29 mouse cellular contexts compared by ENCODE assay signal in genomic region chr7:110991221-110991494, GRCm38 (mm10). TPM values are rescaled to one million over a fixed set of nuclear protein-coding genes. Genes with fewer than 3 reads are reported as not detected.
DNase-seq lines count a peak whose midpoint lies in the region; ATAC-seq and TF ChIP-seq lines count a peak whose summit lies in the region.
"Had no signal": no experiment of that assay in that cellular context is flagged by ENCODE, and none has a peak within 500 bp of the region (broad histone marks: within the 10 kb centered on the region; RNA-seq: fewer than 3 reads in every experiment).

No protein-coding gene starts in this region.

- peaks cover 31% of the 10 kb centered on the region for H3K4me1 ChIP-seq in kidney, embryonic 16.5 days (ENCODE audit: insufficient read depth, low read length)
- no peaks in the 10 kb centered on the region for H3K4me1 ChIP-seq in midbrain, embryonic 11.5 days (ENCODE audit: control insufficient read depth, insufficient read depth, low read length)
- H3K4me1 ChIP-seq in midbrain, embryonic 16.5 days (ENCODE audit: control insufficient read depth, insufficient read depth, low read length) = no peaks in the 10 kb centered on the region
- H3K4me1 ChIP-seq: forebrain, embryonic 15.5 days had no signal

- DNase-seq in gastrocnemius, adult 2 months = no peak
- no peak for DNase-seq in gastrocnemius, postnatal 14 days
- DNase-seq in kidney, postnatal 10 days = no peak
- peak; percentile 57 for DNase-seq in midbrain, embryonic 11.5 days (ENCODE audit: low spot score, missing footprints)
- DNase-seq in yolk sac, embryonic 10.5 days (ENCODE audit: low spot score) = peak; percentile 48
- DNase-seq in adrenal gland, adult (ENCODE audit: inconsistent age in 2 of 2, low spot score in 1 of 2) = no peak
- DNase-seq: adrenal gland, postnatal 10 days; adrenal gland, postnatal 36 days; B cell, adult 2 months; cerebellum, adult 18-20 months; cerebellum, adult 9-10 months; cerebellum, postnatal 14 days; gastrocnemius, postnatal 10 days; heart, postnatal 14 days; heart, postnatal 4 days had no signal

- peak overlapping the region; percentile 85 for H3K27ac ChIP-seq in gastrocnemius, adult 2 months
- H3K27ac ChIP-seq in kidney, embryonic 16.5 days (ENCODE audit: low read length) = peak overlapping the region; percentile 12; the same call in 1 of the 2 replicates
- H3K27ac ChIP-seq in midbrain, embryonic 11.5 days (ENCODE audit: low read depth, low read length) = no peak overlapping the region
- H3K27ac ChIP-seq in midbrain, embryonic 16.5 days (ENCODE audit: low read length) = no peak overlapping the region
- H3K27ac ChIP-seq: embryonic facial prominence, embryonic 12.5 days; forebrain, embryonic 12.5 days; forebrain, embryonic 15.5 days; heart, embryonic 15.5 days; hindbrain, embryonic 14.5 days; hindbrain, postnatal 0 days had no signal

- no peaks in the 10 kb centered on the region for H3K9me3 ChIP-seq in kidney, embryonic 16.5 days (ENCODE audit: low read length)
- H3K9me3 ChIP-seq in midbrain, embryonic 11.5 days (ENCODE audit: control insufficient read depth, low read length) = no peaks in the 10 kb centered on the region
- H3K9me3 ChIP-seq in midbrain, embryonic 16.5 days (replicated peaks; ENCODE audit: control insufficient read depth, low read length, poor library complexity, severe bottlenecking) = no peaks in the 10 kb centered on the region
- H3K9me3 ChIP-seq: embryonic facial prominence, embryonic 12.5 days; forebrain, embryonic 12.5 days; forebrain, embryonic 15.5 days; G1E; heart, embryonic 12.5 days; heart, embryonic 15.5 days had no signal

- H3K36me3 ChIP-seq in kidney, embryonic 16.5 days (ENCODE audit: insufficient read depth, low read length) = no peaks in the 10 kb centered on the region
- H3K36me3 ChIP-seq in midbrain, embryonic 11.5 days (ENCODE audit: control insufficient read depth, insufficient read depth, low read length) = no peaks in the 10 kb centered on the region
- no peaks in the 10 kb centered on the region for H3K36me3 ChIP-seq in midbrain, embryonic 16.5 days (ENCODE audit: control insufficient read depth, insufficient read depth, low read length)
- H3K36me3 ChIP-seq: embryonic facial prominence, embryonic 12.5 days; forebrain, embryonic 12.5 days; forebrain, embryonic 15.5 days; G1E; heart, embryonic 12.5 days; heart, embryonic 15.5 days had no signal

- H3K9ac ChIP-seq in kidney, embryonic 16.5 days (replicated peaks; ENCODE audit: low read length) = no peak overlapping the region
- H3K9ac ChIP-seq in midbrain, embryonic 11.5 days (ENCODE audit: low read length) = no peak overlapping the region
- H3K9ac ChIP-seq in midbrain, embryonic 16.5 days (ENCODE audit: low read depth, low read length) = no peak overlapping the region
- H3K9ac ChIP-seq: embryonic facial prominence, embryonic 12.5 days; forebrain, embryonic 12.5 days; forebrain, embryonic 15.5 days; heart, embryonic 12.5 days; heart, embryonic 15.5 days; hindbrain, embryonic 14.5 days had no signal

- no peak overlapping the region for H3K4me2 ChIP-seq in kidney, embryonic 16.5 days (replicated peaks; ENCODE audit: low read depth, low read length)
- H3K4me2 ChIP-seq in midbrain, embryonic 11.5 days = no peak overlapping the region
- no peak overlapping the region for H3K4me2 ChIP-seq in midbrain, embryonic 16.5 days (ENCODE audit: low read length)
- H3K4me2 ChIP-seq: embryonic facial prominence, embryonic 12.5 days; forebrain, embryonic 12.5 days; forebrain, embryonic 15.5 days; heart, embryonic 12.5 days; heart, embryonic 15.5 days; hindbrain, embryonic 14.5 days had no signal

- intact Hi-C loops in gastrocnemius, adult 2 months (cut with DNase I) = no loop called here
- intact Hi-C loops in gastrocnemius, postnatal 14 days (cut with DNase I; ENCODE audit: low total_unique reads) = no loop called here

- TF ChIP-seq CTCF in gastrocnemius, adult 2 months (IDR thresholded peaks at IDR 0.05) = no peak

- no peaks in the 10 kb centered on the region for H3K27me3 ChIP-seq in kidney, embryonic 16.5 days (ENCODE audit: insufficient read depth, low read length)
- H3K27me3 ChIP-seq in midbrain, embryonic 11.5 days (ENCODE audit: control insufficient read depth, insufficient read depth, low read length) = no peaks in the 10 kb centered on the region
- no peaks in the 10 kb centered on the region for H3K27me3 ChIP-seq in midbrain, embryonic 16.5 days (ENCODE audit: control insufficient read depth, insufficient read depth, low read depth, low read length)
- H3K27me3 ChIP-seq: CH12.LX; embryonic facial prominence, embryonic 12.5 days; forebrain, embryonic 12.5 days; forebrain, embryonic 15.5 days; heart, embryonic 12.5 days; heart, embryonic 15.5 days had no signal

- H3K4me3 ChIP-seq in gastrocnemius, adult 2 months = no peak overlapping the region
- no peak overlapping the region for H3K4me3 ChIP-seq in kidney, embryonic 16.5 days (ENCODE audit: low read length)
- no peak overlapping the region for H3K4me3 ChIP-seq in midbrain, embryonic 11.5 days (ENCODE audit: low read depth, low read length)
- H3K4me3 ChIP-seq in midbrain, embryonic 16.5 days (ENCODE audit: low read depth, low read length) = no peak overlapping the region
- H3K4me3 ChIP-seq: embryonic facial prominence, embryonic 12.5 days; erythroblast, embryonic 14.5 days; forebrain, embryonic 12.5 days; forebrain, embryonic 15.5 days; heart, embryonic 12.5 days; heart, embryonic 15.5 days had no signal

- WGBS in kidney, embryonic 16.5 days = 63% methylated on average over 4 of the region's 4 CpGs
- WGBS in midbrain, embryonic 11.5 days = 29% methylated on average over 4 of the region's 4 CpGs
- WGBS in midbrain, embryonic 16.5 days = 20% methylated on average over 4 of the region's 4 CpGs

- ATAC-seq in kidney, embryonic 16.5 days (ENCODE audit: low FRiP score, low TSS enrichment) = no peak
- no peak for ATAC-seq in midbrain, embryonic 11.5 days (ENCODE audit: low FRiP score)
- ATAC-seq in midbrain, embryonic 16.5 days = no peak
- ATAC-seq: activated CD4-positive, CD25-positive, alpha-beta regulatory T cell, adult 4 months; forebrain, embryonic 15.5 days; hindbrain, postnatal 0 days; inflammation-experienced regulatory T-cells, adult 6 months had no signal

RNA-seq across cellular contexts. Expression of gene Mrvi1, which starts 8.9 kb away (rescaled TPM):
- 1 to 10 TPM; 4.1 to 4.7 TPM for total RNA-seq in gastrocnemius, adult 2 months (2021)
- 10 to 100 TPM in 1 of 2 experiments, 1 to 10 TPM in 1; 6.3 to 10.1 TPM for total RNA-seq in gastrocnemius, postnatal 14 days (2021)
- polyA plus RNA-seq in kidney, embryonic 16.5 days (2015; fragmentation: Nextera tagmentation; extraction: Ambion mirVana) = 13.3 and 15.9 TPM in 2 replicates
- 1.9 and 2.2 TPM in 2 replicates for polyA plus RNA-seq in midbrain, embryonic 11.5 days (2014; fragmentation: Nextera tagmentation; extraction: Ambion mirVana)
- polyA plus RNA-seq in midbrain, embryonic 16.5 days (2015; fragmentation: Nextera tagmentation; extraction: Ambion mirVana) = 0.77 and 1.3 TPM in 2 replicates
- total RNA-seq: CH12.LX had no signal

RNA-seq across cellular contexts. Expression of gene Ctr9, which starts 37.6 kb away (rescaled TPM):
- total RNA-seq in gastrocnemius, adult 2 months (2021) = 10 to 100 TPM; 16.1 to 16.4 TPM
- total RNA-seq in gastrocnemius, postnatal 14 days (2021) = 10 to 100 TPM; 15.5 to 16.9 TPM
- polyA plus RNA-seq in kidney, embryonic 16.5 days (2015; fragmentation: Nextera tagmentation; extraction: Ambion mirVana) = 79.0 and 81.2 TPM in 2 replicates
- 84.2 and 92.4 TPM in 2 replicates for polyA plus RNA-seq in midbrain, embryonic 11.5 days (2014; fragmentation: Nextera tagmentation; extraction: Ambion mirVana)
- polyA plus RNA-seq in midbrain, embryonic 16.5 days (2015; fragmentation: Nextera tagmentation; extraction: Ambion mirVana) = 81.8 and 89.3 TPM in 2 replicates

Comparison
In these comparisons a context has a peak if more than half of its experiments do, and no peak if none do; other contexts are left out.
1. DNase-seq: peak in midbrain, embryonic 11.5 days (single experiment) and yolk sac, embryonic 10.5 days (single experiment); none in gastrocnemius, adult 2 months (single experiment), gastrocnemius, postnatal 14 days (single experiment), kidney, postnatal 10 days (single experiment) and adrenal gland, adult (0 of 2).
2. H3K27ac ChIP-seq: peak in gastrocnemius, adult 2 months (single experiment) and kidney, embryonic 16.5 days (single experiment); none in midbrain, embryonic 11.5 days (single experiment) and midbrain, embryonic 16.5 days (single experiment).